Mouse (Mus musculus) heart, embryonic 15.5 days (tissue): ENCODE results near the gene Stx1b. TPM values are rescaled to one million over a fixed set of nuclear protein-coding genes. Genes with fewer than 3 reads are reported as not detected.
"Not testable (repeated sequence)": the region's sequence is repeated elsewhere in the genome, so short reads cannot be mapped to it uniquely, and the experiment has no call there.

Experiments used
- ATAC-seq: fragments of 200-750 bp; cut with Nextera tagmentation; replicated peaks from 2 replicates; pipeline ENCODE4 v1.8.0; 2017; ENCODE audit warnings: low read depth, moderate TSS enrichment; ENCODE audit not compliant: insufficient number of reproducible peaks, insufficient read depth, low FRiP score
- H3K27ac ChIP-seq: fragments of 300-500 bp; sonication (generic); 2 replicates; pipeline ENCODE4 v1.5.1; 2015; ENCODE audit warnings: mild to moderate bottlenecking, inconsistent platforms
- H3K27me3 ChIP-seq: fragments of 300-500 bp; sonication (generic); 2 replicates; pipeline ENCODE4 v1.6.1; 2015; ENCODE audit warnings: inconsistent platforms
- H3K36me3 ChIP-seq: fragments of 300-500 bp; sonication (generic); 2 replicates; pipeline ENCODE4 v1.6.1; 2015; ENCODE audit warnings: mild to moderate bottlenecking, inconsistent platforms
- H3K4me1 ChIP-seq: fragments of 300-500 bp; sonication (generic); replicated peaks from 2 replicates; pipeline ENCODE4 v1.6.1; 2015; ENCODE audit warnings: inconsistent platforms
- H3K4me2 ChIP-seq: fragments of 300-500 bp; sonication (generic); 2 replicates; pipeline ENCODE4 v1.6.1; 2015; ENCODE audit warnings: inconsistent platforms, mild to moderate bottlenecking, moderate library complexity
- H3K4me3 ChIP-seq: fragments of 300-500 bp; sonication (generic); 2 replicates; pipeline ENCODE4 v1.5.1; 2015; ENCODE audit warnings: mild to moderate bottlenecking, inconsistent platforms
- H3K9ac ChIP-seq: fragments of 300-500 bp; sonication (generic); 2 replicates; pipeline ENCODE4 v1.6.1; 2015; ENCODE audit warnings: mild to moderate bottlenecking, inconsistent platforms
- H3K9me3 ChIP-seq: fragments of 300-500 bp; sonication (generic); replicated peaks from 2 replicates; pipeline ENCODE4 v1.6.1; 2016; ENCODE audit warnings: inconsistent platforms
- WGBS: fragments of 180-500 bp; shearing (Covaris S2); methylation state at CpG from one replicate; pipeline ENCODE4 v1.1.7; 2015; ENCODE audit warnings: mixed read lengths; 5-methylcytosine and 5-hydroxymethylcytosine counted together
- polyA plus RNA-seq: library from polyadenylated mRNA; unstranded; fragments of >200 nt; fragmentation: Nextera tagmentation; extraction: Ambion mirVana; gene quantifications from 2 replicates; pipeline ENCODE4 v1.2.1, GENCODE M21; 2015

Stx1b gene
- polyA plus RNA-seq, 1 experiment from 2014 or later: 1.4 TPM

DNA sequence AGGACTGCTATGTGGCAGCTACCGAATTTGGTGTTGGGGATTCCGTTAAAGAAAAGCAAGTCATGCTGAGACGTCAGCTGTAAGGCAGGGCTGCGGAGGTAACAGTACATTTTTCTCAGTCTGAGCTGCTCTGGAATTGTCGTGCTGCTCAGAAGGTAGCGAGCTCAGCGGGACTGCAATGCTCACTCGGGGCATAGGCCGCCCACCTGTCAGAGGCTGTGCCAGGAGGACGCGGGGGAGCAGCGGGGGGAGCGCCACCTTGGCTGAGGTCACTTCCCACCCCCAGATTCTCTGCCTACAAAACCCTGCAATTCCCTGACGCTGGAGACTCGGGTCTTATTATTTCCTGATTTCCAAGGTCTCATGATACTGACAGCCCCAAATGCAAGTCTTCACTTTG lies 16.5 kb upstream of the Stx1b start:
- H3K4me1 ChIP-seq: peaks cover 14% of the 10 kb centered on the region
- H3K27me3 ChIP-seq: no peaks in the 10 kb centered on the region
- peak overlapping the region; percentile 90 for H3K9ac ChIP-seq
- H3K36me3 ChIP-seq: peaks cover 18% of the 10 kb centered on the region
- 5% methylated on average over 15 of the region's 15 CpGs for WGBS
- H3K4me2 ChIP-seq: peak overlapping the region; percentile 92
- peak overlapping the region; percentile 94 for H3K4me3 ChIP-seq
- ATAC-seq: no peak
- H3K9me3 ChIP-seq: no peaks in the 10 kb centered on the region
- H3K27ac ChIP-seq: peak overlapping the region; percentile 96

- Histone ChIP-seq H3K4me1 (peaks cover 14% of the 10 kb centered on the region), H3K36me3 (peaks cover 18% of the 10 kb centered on the region)
- WGBS: 76% methylated on average over 2 of the region's 2 CpGs
- H3K4me2 ChIP-seq, H3K4me3 ChIP-seq, H3K9ac ChIP-seq, H3K27ac ChIP-seq, H3K27me3 ChIP-seq, H3K9me3 ChIP-seq, ATAC-seq: not testable (repeated sequence)
These were observed 15.7 kb upstream of the Stx1b start for GRCm38 (mm10) chr7:127840031-127840430.

GRCm38 (mm10) chr7:127837878-127838277 lies 13.5 kb upstream of the Stx1b start:
- not testable (repeated sequence) for ATAC-seq, H3K9ac ChIP-seq
- peaks cover 12% of the 10 kb centered on the region for H3K4me1 ChIP-seq

GRCm38 (mm10) chr7:127837473-127837872 lies 13.1 kb upstream of the Stx1b start:
- H3K4me2 ChIP-seq: no peak overlapping the region
- H3K4me3 ChIP-seq: no peak overlapping the region
- H3K36me3 ChIP-seq: no peaks in the 10 kb centered on the region
- H3K4me1 ChIP-seq: peaks cover 7% of the 10 kb centered on the region
- no peaks in the 10 kb centered on the region for H3K27me3 ChIP-seq
- no peaks in the 10 kb centered on the region for H3K9me3 ChIP-seq
- WGBS: 87% methylated on average over 5 of the region's 5 CpGs
- no peak overlapping the region for H3K27ac ChIP-seq
- no peak for ATAC-seq
- H3K9ac ChIP-seq: no peak overlapping the region

More at GRCm38 (mm10) chr7:127837878-127838277, 13.5 kb upstream of the Stx1b start:
- not testable (repeated sequence) for H3K9me3 ChIP-seq, H3K27me3 ChIP-seq, H3K4me2 ChIP-seq, H3K27ac ChIP-seq, H3K36me3 ChIP-seq, H3K4me3 ChIP-seq
- 73% methylated on average over 4 of the region's 4 CpGs for WGBS

GRCm38 (mm10) chr7:127835550-127835949 lies 11.2 kb upstream of the Stx1b start:
- Histone ChIP-seq H3K4me2 (no peak overlapping the region), H3K4me1 (no peaks in the 10 kb centered on the region), H3K27me3 (no peaks in the 10 kb centered on the region), H3K4me3 (no peak overlapping the region), H3K27ac (no peak overlapping the region), H3K9me3 (no peaks in the 10 kb centered on the region), H3K9ac (no peak overlapping the region), H3K36me3 (no peaks in the 10 kb centered on the region)
- WGBS: 79% methylated on average over 2 of the region's 2 CpGs
- ATAC-seq: no peak

DNA sequence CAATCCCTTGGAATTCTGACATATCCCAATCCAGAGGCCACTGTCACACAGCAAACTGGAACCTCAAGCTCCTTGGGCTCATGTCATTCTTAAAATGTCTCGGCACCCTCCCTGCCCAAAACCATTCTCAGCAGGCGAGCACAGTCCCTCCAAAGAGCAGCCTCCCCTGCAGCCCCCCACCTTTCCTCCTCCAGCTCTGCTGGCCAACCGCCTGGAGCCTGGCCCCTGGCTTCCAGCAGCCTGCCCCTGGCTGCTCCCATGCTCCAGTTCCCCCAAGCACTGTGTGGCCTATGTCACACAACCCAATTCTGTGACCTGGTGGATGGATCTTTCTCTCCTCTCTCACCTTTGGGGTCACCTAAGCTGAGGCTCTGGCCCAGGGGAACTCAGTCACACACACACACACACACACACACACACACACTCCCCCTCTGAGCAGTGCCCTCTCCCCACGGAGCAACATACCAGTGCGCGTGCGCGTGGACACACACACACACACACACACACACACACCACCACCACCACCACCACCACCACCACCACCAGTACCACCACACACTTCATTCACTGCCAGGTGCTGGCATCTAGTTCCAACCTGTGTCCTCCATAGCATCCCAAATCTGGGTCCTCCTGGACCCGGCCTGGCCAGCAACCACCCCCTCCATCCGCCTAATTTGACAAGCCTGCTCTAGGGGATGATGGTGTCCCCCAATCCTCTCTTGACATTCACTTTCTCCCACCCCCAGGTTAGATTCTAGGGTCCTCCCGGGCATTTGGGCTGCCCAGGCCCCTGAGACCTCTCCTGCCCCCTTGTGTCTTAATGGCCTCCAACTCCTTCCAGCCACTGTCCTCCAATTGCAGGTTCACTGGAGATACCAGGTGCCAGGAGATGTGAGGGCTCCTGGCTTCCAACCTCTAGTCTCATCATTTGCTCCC lies 845 bp downstream of the Stx1b start:
- peak overlapping the region; percentile 53 for H3K4me3 ChIP-seq
- H3K4me1 ChIP-seq: peaks cover 11% of the 10 kb centered on the region
- H3K36me3 ChIP-seq: no peaks in the 10 kb centered on the region
- 0 out of 2 replicates have a peak, but pooled peaks cover 10% of the 10 kb centered on the region for H3K27me3 ChIP-seq
- H3K27ac ChIP-seq: no peak overlapping the region
- 57% methylated on average over 7 of the region's 11 CpGs for WGBS
- no peaks in the 10 kb centered on the region for H3K9me3 ChIP-seq
- H3K4me2 ChIP-seq: peak overlapping the region; percentile 74
- no peak for ATAC-seq
- H3K9ac ChIP-seq: peak overlapping the region; percentile 56; the same call in 1 of the 2 replicates

DNA sequence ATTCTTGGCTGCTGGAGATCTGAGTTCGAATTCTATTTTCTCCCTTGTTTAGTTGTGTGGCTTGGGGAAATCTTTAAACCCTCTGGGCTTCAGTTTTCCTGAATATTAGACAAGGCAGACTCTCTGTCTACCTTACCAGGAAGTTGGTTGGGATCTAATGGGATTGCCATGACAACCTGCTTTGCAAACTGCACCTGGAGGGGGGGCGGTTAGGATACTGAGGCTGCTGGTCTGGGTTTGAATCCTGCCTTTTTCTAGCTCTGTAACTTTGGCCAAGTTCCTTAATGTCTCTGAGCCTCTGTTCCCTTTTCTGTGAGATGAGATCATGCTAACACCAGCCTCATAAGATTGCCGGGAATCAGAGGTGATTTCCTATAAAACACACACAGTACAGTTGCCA lies 1.9 kb downstream of the Stx1b start:
- peaks cover 11% of the 10 kb centered on the region for H3K4me1 ChIP-seq
- no peaks in the 10 kb centered on the region for H3K36me3 ChIP-seq
- H3K4me3 ChIP-seq: no peak overlapping the region
- H3K27ac ChIP-seq: no peak overlapping the region
- H3K4me2 ChIP-seq: no peak overlapping the region
- H3K9ac ChIP-seq: no peak overlapping the region
- no peaks in the 10 kb centered on the region for H3K9me3 ChIP-seq
- no peak for ATAC-seq
- WGBS: 81% methylated on average over 3 of the region's 3 CpGs
- peaks cover 10% of the 10 kb centered on the region; the same call in 1 of the 2 replicates for H3K27me3 ChIP-seq

- ATAC-seq: no peak
- H3K9ac ChIP-seq: no peak overlapping the region
- H3K36me3 ChIP-seq: no peaks in the 10 kb centered on the region
- no peaks in the 10 kb centered on the region for H3K9me3 ChIP-seq
- no peak overlapping the region for H3K4me3 ChIP-seq
- H3K4me2 ChIP-seq: no peak overlapping the region
- 0 out of 2 replicates have a peak overlapping the region, but pooled peaks have one; percentile 18 for H3K27ac ChIP-seq
- 53% methylated on average over 13 of the region's 13 CpGs for WGBS
- H3K4me1 ChIP-seq: peaks cover 11% of the 10 kb centered on the region
- peaks cover 10% of the 10 kb centered on the region; the same call in 1 of the 2 replicates for H3K27me3 ChIP-seq
These were observed 3.4 kb downstream of the Stx1b start for GRCm38 (mm10) chr7:127820836-127821509.

GRCm38 (mm10) chr7:127817776-127818175 lies 6.6 kb downstream of the Stx1b start:
- no peak overlapping the region for H3K9ac ChIP-seq
- H3K9me3 ChIP-seq: no peaks in the 10 kb centered on the region
- no peak for ATAC-seq
- H3K4me3 ChIP-seq: no peak overlapping the region
- peaks cover 21% of the 10 kb centered on the region for H3K4me1 ChIP-seq
- no peak overlapping the region for H3K27ac ChIP-seq
- 83% methylated on average over 5 of the region's 5 CpGs for WGBS
- H3K36me3 ChIP-seq: no peaks in the 10 kb centered on the region
- no peaks in the 10 kb centered on the region; the same call in 1 of the 2 replicates for H3K27me3 ChIP-seq
- no peak overlapping the region for H3K4me2 ChIP-seq

GRCm38 (mm10) chr7:127817053-127817452 lies 7.3 kb downstream of the Stx1b start:
- no peak overlapping the region for H3K4me2 ChIP-seq
- no peak overlapping the region for H3K27ac ChIP-seq
- peaks cover 21% of the 10 kb centered on the region for H3K4me1 ChIP-seq
- no peak for ATAC-seq
- no peaks in the 10 kb centered on the region; the same call in 1 of the 2 replicates for H3K27me3 ChIP-seq
- no peak overlapping the region for H3K4me3 ChIP-seq
- H3K9ac ChIP-seq: no peak overlapping the region
- H3K36me3 ChIP-seq: no peaks in the 10 kb centered on the region
- 74% methylated on average over 7 of the region's 7 CpGs for WGBS
- no peaks in the 10 kb centered on the region for H3K9me3 ChIP-seq
